Mouse (Mus musculus): ENCODE results near the gene Trim14. TPM values are rescaled to one million over a fixed set of nuclear protein-coding genes. Genes with fewer than 3 reads are reported as not detected.

Gene Trim14
- polyA plus RNA-seq, 1 experiment = 0.38 TPM

- H3K27me3 ChIP-seq (ENCODE audit: control insufficient read depth) = 0 out of 2 replicates have a peak, but pooled peaks cover 2% of the 10 kb centered on the region
- H3K9me3 ChIP-seq (ENCODE audit: control insufficient read depth, low read length) = no peaks in the 10 kb centered on the region
- H3K36me3 ChIP-seq (ENCODE audit: control insufficient read depth) = no peaks in the 10 kb centered on the region
- no peaks in the 10 kb centered on the region for H3K4me1 ChIP-seq (ENCODE audit: control insufficient read depth)
- H3K4me3 ChIP-seq (replicated peaks) = no peak overlapping the region
- no peak for TF ChIP-seq TAL1 (IDR thresholded peaks at IDR 0.05; ENCODE audit: low read length)
- no peak for TF ChIP-seq GATA1 (IDR thresholded peaks at IDR 0.05; ENCODE audit: low read length)
These were observed 38.9 kb upstream of the Trim14 start for GRCm38 (mm10) chr4:46574841-46575240.

- TF ChIP-seq TAL1 (IDR thresholded peaks at IDR 0.05; ENCODE audit: low read length) = no peak
- no peak for TF ChIP-seq GATA1 (IDR thresholded peaks at IDR 0.05; ENCODE audit: low read length)
- Histone ChIP-seq H3K27me3 (ENCODE audit: control insufficient read depth) (0 out of 2 replicates have a peak, but pooled peaks cover 2% of the 10 kb centered on the region), H3K36me3 (ENCODE audit: control insufficient read depth) (no peaks in the 10 kb centered on the region), H3K4me3 (replicated peaks) (no peak overlapping the region), H3K4me1 (ENCODE audit: control insufficient read depth) (no peaks in the 10 kb centered on the region), H3K9me3 (ENCODE audit: control insufficient read depth, low read length) (no peaks in the 10 kb centered on the region)
These were observed 38.2 kb upstream of the Trim14 start for GRCm38 (mm10) chr4:46574024-46574753.

- Histone ChIP-seq H3K36me3 (ENCODE audit: control insufficient read depth) (no peaks in the 10 kb centered on the region), H3K9me3 (ENCODE audit: control insufficient read depth, low read length) (no peaks in the 10 kb centered on the region), H3K4me3 (replicated peaks) (no peak overlapping the region), H3K27me3 (ENCODE audit: control insufficient read depth) (0 out of 2 replicates have a peak, but pooled peaks cover 2% of the 10 kb centered on the region), H3K4me1 (ENCODE audit: control insufficient read depth) (no peaks in the 10 kb centered on the region)
- TF ChIP-seq TAL1 (IDR thresholded peaks at IDR 0.05; ENCODE audit: low read length) = no peak
- no peak for TF ChIP-seq GATA1 (IDR thresholded peaks at IDR 0.05; ENCODE audit: low read length)
These were observed 36.7 kb upstream of the Trim14 start for GRCm38 (mm10) chr4:46572616-46573015.

- H3K4me3 ChIP-seq (replicated peaks) = no peak overlapping the region
- H3K36me3 ChIP-seq (ENCODE audit: control insufficient read depth) = no peaks in the 10 kb centered on the region
- no peaks in the 10 kb centered on the region for H3K4me1 ChIP-seq (ENCODE audit: control insufficient read depth)
- no peaks in the 10 kb centered on the region for H3K9me3 ChIP-seq (ENCODE audit: control insufficient read depth, low read length)
- TF ChIP-seq TAL1 (IDR thresholded peaks at IDR 0.05; ENCODE audit: low read length) = no peak
- no peak for TF ChIP-seq GATA1 (IDR thresholded peaks at IDR 0.05; ENCODE audit: low read length)
- 0 out of 2 replicates have a peak, but pooled peaks cover 2% of the 10 kb centered on the region for H3K27me3 ChIP-seq (ENCODE audit: control insufficient read depth)
These were observed 35.8 kb upstream of the Trim14 start for GRCm38 (mm10) chr4:46571744-46572143.

GRCm38 (mm10) chr4:46569671-46570070 lies 33.7 kb upstream of the Trim14 start:
- no peak overlapping the region for H3K4me3 ChIP-seq (replicated peaks)
- H3K4me1 ChIP-seq (ENCODE audit: control insufficient read depth) = no peaks in the 10 kb centered on the region
- H3K36me3 ChIP-seq (ENCODE audit: control insufficient read depth) = no peaks in the 10 kb centered on the region
- TF ChIP-seq GATA1 (IDR thresholded peaks at IDR 0.05; ENCODE audit: low read length) (no peak), TAL1 (IDR thresholded peaks at IDR 0.05; ENCODE audit: low read length) (no peak)
- H3K9me3 ChIP-seq (ENCODE audit: control insufficient read depth, low read length) = no peaks in the 10 kb centered on the region
- no peaks in the 10 kb centered on the region for H3K27me3 ChIP-seq (ENCODE audit: control insufficient read depth)

GRCm38 (mm10) chr4:46568169-46568568 lies 32.2 kb upstream of the Trim14 start:
- TF ChIP-seq GATA1 (IDR thresholded peaks at IDR 0.05; ENCODE audit: low read length) = no peak
- no peak for TF ChIP-seq TAL1 (IDR thresholded peaks at IDR 0.05; ENCODE audit: low read length)
- no peaks in the 10 kb centered on the region for H3K9me3 ChIP-seq (ENCODE audit: control insufficient read depth, low read length)
- H3K4me1 ChIP-seq (ENCODE audit: control insufficient read depth) = peaks cover 9% of the 10 kb centered on the region
- H3K4me3 ChIP-seq (replicated peaks) = no peak overlapping the region
- H3K36me3 ChIP-seq (ENCODE audit: control insufficient read depth) = no peaks in the 10 kb centered on the region
- no peaks in the 10 kb centered on the region for H3K27me3 ChIP-seq (ENCODE audit: control insufficient read depth)

- TF ChIP-seq GATA1 (IDR thresholded peaks at IDR 0.05; ENCODE audit: low read length) = no peak
- TF ChIP-seq TAL1 (IDR thresholded peaks at IDR 0.05; ENCODE audit: low read length) = no peak
- H3K9me3 ChIP-seq (ENCODE audit: control insufficient read depth, low read length) = no peaks in the 10 kb centered on the region
- peaks cover 9% of the 10 kb centered on the region for H3K4me1 ChIP-seq (ENCODE audit: control insufficient read depth)
- no peaks in the 10 kb centered on the region for H3K27me3 ChIP-seq (ENCODE audit: control insufficient read depth)
- no peaks in the 10 kb centered on the region for H3K36me3 ChIP-seq (ENCODE audit: control insufficient read depth)
- no peak overlapping the region for H3K4me3 ChIP-seq (replicated peaks)
These were observed 31.2 kb upstream of the Trim14 start for GRCm38 (mm10) chr4:46566931-46567671.

GRCm38 (mm10) chr4:46565393-46565955 lies 29.5 kb upstream of the Trim14 start:
- H3K27me3 ChIP-seq (ENCODE audit: control insufficient read depth) = no peaks in the 10 kb centered on the region
- H3K36me3 ChIP-seq (ENCODE audit: control insufficient read depth) = no peaks in the 10 kb centered on the region
- H3K4me1 ChIP-seq (ENCODE audit: control insufficient read depth) = peaks cover 9% of the 10 kb centered on the region
- no peaks in the 10 kb centered on the region for H3K9me3 ChIP-seq (ENCODE audit: control insufficient read depth, low read length)
- TF ChIP-seq TAL1 (IDR thresholded peaks at IDR 0.05; ENCODE audit: low read length) = no peak
- no peak for TF ChIP-seq GATA1 (IDR thresholded peaks at IDR 0.05; ENCODE audit: low read length)
- H3K4me3 ChIP-seq (replicated peaks) = no peak overlapping the region

- Histone ChIP-seq H3K4me3 (replicated peaks) (no peak overlapping the region), H3K9me3 (ENCODE audit: control insufficient read depth, low read length) (no peaks in the 10 kb centered on the region), H3K4me1 (ENCODE audit: control insufficient read depth) (peaks cover 10% of the 10 kb centered on the region), H3K36me3 (ENCODE audit: control insufficient read depth) (no peaks in the 10 kb centered on the region), H3K27me3 (ENCODE audit: control insufficient read depth) (no peaks in the 10 kb centered on the region)
- TF ChIP-seq TAL1 (IDR thresholded peaks at IDR 0.05; ENCODE audit: low read length) = no peak
- no peak for TF ChIP-seq GATA1 (IDR thresholded peaks at IDR 0.05; ENCODE audit: low read length)
These were observed 28.3 kb upstream of the Trim14 start for GRCm38 (mm10) chr4:46564247-46564646.
